Mouse (Mus musculus) CH12.LX (cell line): ENCODE results near the gene Cds1. TPM values are rescaled to one million over a fixed set of nuclear protein-coding genes. Genes with fewer than 3 reads are reported as not detected.

ENCODE experiments used
- DNase-seq: peaks from one replicate; pipeline ENCODE4 v3.0.0-alpha.2; 2013; ENCODE audit errors: extremely low read depth
- H3K27ac ChIP-seq: 2 replicates; pipeline ENCODE4 v1.5.1; 2012; ENCODE audit warnings: low read depth, mild to moderate bottlenecking, control low read depth, moderate library complexity; ENCODE audit not compliant: insufficient read depth
- H3K27me3 ChIP-seq: replicated peaks from 2 replicates; pipeline ENCODE3; 2012; ENCODE audit warnings: inconsistent platforms
- H3K36me3 ChIP-seq, 2 experiments: replicated peaks in 1 of 2; 2 replicates each; pipeline versions ENCODE3 to v1.6.1; 2012; ENCODE audit warnings: inconsistent platforms in 1 of 2, low read length in 1 of 2, mild to moderate bottlenecking in 1 of 2, mixed read lengths in 1 of 2, moderate library complexity in 1 of 2; ENCODE audit not compliant: control insufficient read depth in 1 of 2, insufficient read depth in 1 of 2
- H3K4me1 ChIP-seq, 2 experiments: 2 replicates each; pipeline ENCODE4 v1.6.1; 2012; ENCODE audit warnings: inconsistent platforms in 1 of 2, moderate library complexity in 1 of 2; ENCODE audit not compliant: insufficient read depth in 2 of 2, control insufficient read depth in 1 of 2
- H3K4me2 ChIP-seq: 2 replicates; pipeline ENCODE4 v1.6.1; 2012; ENCODE audit warnings: low read depth, mild to moderate bottlenecking, control low read depth; ENCODE audit not compliant: poor library complexity, insufficient read depth, severe bottlenecking
- H3K4me3 ChIP-seq, 3 experiments: fragments of 150-350 bp in 1 of 3; sonication (generic) in 1 of 3; replicated peaks in 1 of 3; 2 replicates each; pipeline versions ENCODE3 to v1.5.1; 2011 to 2012; ENCODE audit warnings: low read depth in 2 of 3, low read length in 2 of 3, mild to moderate bottlenecking in 2 of 3, moderate library complexity in 2 of 3, control low read depth in 1 of 3, improper control_type of control experiment in 1 of 3, inconsistent platforms in 1 of 3, mixed read lengths in 1 of 3; ENCODE audit not compliant: poor library complexity in 1 of 3
- H3K79me2 ChIP-seq: replicated peaks from 2 replicates; pipeline ENCODE4 v1.6.1; 2012; ENCODE audit warnings: mild to moderate bottlenecking, moderate library complexity; ENCODE audit not compliant: control insufficient read depth, poor library complexity, insufficient read depth, severe bottlenecking; ENCODE audit errors: extremely low read depth
- H3K9ac ChIP-seq: 2 replicates; pipeline ENCODE4 v1.6.1; 2012; ENCODE audit warnings: low read depth, mild to moderate bottlenecking, control low read depth, moderate library complexity; ENCODE audit not compliant: insufficient read depth
- H3K9me3 ChIP-seq: replicated peaks from 2 replicates; pipeline ENCODE3; 2012; ENCODE audit warnings: low read length, inconsistent platforms, mixed read lengths
- BHLHE40 ChIP-seq: IDR thresholded peaks from 2 replicates; pipeline ENCODE4 v1.6.1; 2011; ENCODE audit warnings: mild to moderate bottlenecking, low read depth, low read length, improper control_type of control experiment
- CHD1 ChIP-seq: IDR thresholded peaks from 2 replicates; pipeline ENCODE4 v1.6.1; 2012; ENCODE audit warnings: low read depth, low read length, improper control_type of control experiment, inconsistent platforms
- E2F4 ChIP-seq: IDR thresholded peaks from 2 replicates; pipeline ENCODE4 v1.6.1; 2011; ENCODE audit warnings: low read depth, low read length, improper control_type of control experiment; ENCODE audit not compliant: insufficient replicate concordance
- ELF1 ChIP-seq: IDR thresholded peaks from 2 replicates; pipeline ENCODE4 v1.6.1; 2014; ENCODE audit warnings: low read depth, mild to moderate bottlenecking, inconsistent platforms, low read length, improper control_type of control experiment
- EP300 ChIP-seq: IDR thresholded peaks from 2 replicates; pipeline ENCODE4 v1.6.1; 2011; ENCODE audit warnings: low read length, improper control_type of control experiment
- GABPA ChIP-seq: IDR thresholded peaks from 2 replicates; pipeline ENCODE4 v1.6.1; 2012; ENCODE audit warnings: low read depth, low read length, improper control_type of control experiment, inconsistent platforms; ENCODE audit not compliant: insufficient replicate concordance
- HCFC1 ChIP-seq: IDR thresholded peaks from 2 replicates; pipeline ENCODE4 v1.6.1; 2012; ENCODE audit warnings: low read depth, mild to moderate bottlenecking, inconsistent platforms, low read length, improper control_type of control experiment
- IRF4 ChIP-seq: IDR thresholded peaks from 2 replicates; pipeline ENCODE4 v1.6.1; 2014; ENCODE audit warnings: low read depth, mild to moderate bottlenecking, inconsistent platforms, low read length, improper control_type of control experiment
- JUN ChIP-seq: IDR thresholded peaks from 2 replicates; pipeline ENCODE4 v1.6.1; 2011; ENCODE audit warnings: low read depth, mild to moderate bottlenecking, low read length, improper control_type of control experiment, moderate library complexity; ENCODE audit not compliant: insufficient read depth
- JUND ChIP-seq: conservative IDR thresholded peaks from 2 replicates; pipeline ENCODE4 v1.6.1; 2011; ENCODE audit warnings: low read depth, low read length, improper control_type of control experiment
- MAFK ChIP-seq: IDR thresholded peaks from 2 replicates; pipeline ENCODE4 v1.6.1; 2011; ENCODE audit warnings: low read length, improper control_type of control experiment; ENCODE audit not compliant: insufficient replicate concordance
- MAX ChIP-seq: IDR thresholded peaks from 2 replicates; pipeline ENCODE4 v1.6.1; 2011; ENCODE audit warnings: low read length, improper control_type of control experiment
- MEF2A ChIP-seq: IDR thresholded peaks from 2 replicates; pipeline ENCODE4 v1.6.1; 2014; ENCODE audit warnings: low read depth, mild to moderate bottlenecking, inconsistent platforms, low read length, improper control_type of control experiment, borderline replicate concordance
- MXI1 ChIP-seq: IDR thresholded peaks from 2 replicates; pipeline ENCODE4 v1.6.1; 2011; ENCODE audit warnings: mild to moderate bottlenecking, low read depth, low read length, improper control_type of control experiment
- MYC ChIP-seq: IDR thresholded peaks from 2 replicates; pipeline ENCODE4 v1.6.1; 2011; ENCODE audit warnings: low read depth, mild to moderate bottlenecking, improper control_type of control experiment, low read length
- NELFE ChIP-seq: IDR thresholded peaks from 2 replicates; pipeline ENCODE4 v1.6.1; 2011; ENCODE audit warnings: low read depth, low read length, improper control_type of control experiment
- NRF1 ChIP-seq: IDR thresholded peaks from 2 replicates; pipeline ENCODE4 v1.6.1; 2014; ENCODE audit warnings: low read depth, mild to moderate bottlenecking, inconsistent platforms, low read length, improper control_type of control experiment, moderate library complexity
- POLR2A ChIP-seq: IDR thresholded peaks from 2 replicates; pipeline ENCODE4 v1.6.1; 2011; ENCODE audit warnings: low read depth, mild to moderate bottlenecking, improper control_type of control experiment, low read length
- POLR2AphosphoS2 ChIP-seq: IDR thresholded peaks from 2 replicates; pipeline ENCODE4 v1.6.1; 2011; ENCODE audit warnings: low read depth, low read length, improper control_type of control experiment
- RCOR1 ChIP-seq: conservative IDR thresholded peaks from 2 replicates; pipeline ENCODE4 v1.6.1; 2012; ENCODE audit warnings: low read depth, mild to moderate bottlenecking, inconsistent platforms, low read length, improper control_type of control experiment
- SIN3A ChIP-seq: IDR thresholded peaks from 2 replicates; pipeline ENCODE4 v1.6.1; 2012; ENCODE audit warnings: low read length, improper control_type of control experiment, inconsistent platforms
- SMC3 ChIP-seq: IDR thresholded peaks from 2 replicates; pipeline ENCODE4 v1.6.1; 2011; ENCODE audit warnings: low read depth, low read length, improper control_type of control experiment
- TBP ChIP-seq: conservative IDR thresholded peaks from 2 replicates; pipeline ENCODE4 v1.6.1; 2011; ENCODE audit warnings: low read depth, low read length, improper control_type of control experiment
- TCF12 ChIP-seq: IDR thresholded peaks from 2 replicates; pipeline ENCODE4 v1.6.1; 2014; ENCODE audit warnings: low read depth, mild to moderate bottlenecking, inconsistent platforms, low read length, improper control_type of control experiment
- UBTF ChIP-seq: IDR thresholded peaks from 2 replicates; pipeline ENCODE4 v1.6.1; 2012; ENCODE audit warnings: low read depth, mild to moderate bottlenecking, inconsistent platforms, low read length, improper control_type of control experiment, moderate library complexity
- USF1 ChIP-seq: IDR thresholded peaks from 2 replicates; pipeline ENCODE4 v1.6.1; 2014; ENCODE audit warnings: low read depth, mild to moderate bottlenecking, inconsistent platforms, low read length, improper control_type of control experiment
- USF2 ChIP-seq: conservative IDR thresholded peaks from 2 replicates; pipeline ENCODE4 v1.6.1; 2011; ENCODE audit warnings: low read depth, low read length, improper control_type of control experiment
- ZKSCAN1 ChIP-seq: IDR thresholded peaks from 2 replicates; pipeline ENCODE4 v1.6.1; 2012; ENCODE audit warnings: low read depth, inconsistent platforms, low read length, improper control_type of control experiment, borderline replicate concordance
- ZMIZ1 ChIP-seq: IDR thresholded peaks from 2 replicates; pipeline ENCODE4 v1.6.1; 2012; ENCODE audit warnings: low read depth, mild to moderate bottlenecking, inconsistent platforms, low read length, improper control_type of control experiment
- dilution Hi-C: fragments of 300-500 bp; cut with MboI; formaldehyde crosslinking; loops from 2 replicates; pipeline ENCODE4 v1.14.3; 2020; ENCODE audit warnings: low sequenced_read_pairs; ENCODE audit not compliant: extremely low pct_unique_long_range_greater_than_20kb, extremely low pct_ligation_motif_present
- in situ Hi-C: fragments of 300-500 bp; cut with MboI; formaldehyde crosslinking; loops from 3 replicates; pipeline ENCODE4 v1.14.3; 2019; ENCODE audit warnings: low sequenced_read_pairs, low pct_ligation_motif_present, low pct_unique_long_range_greater_than_20kb, mixed read lengths
- polyA plus RNA-seq: library from polyadenylated mRNA; unstranded; fragments of >175 nt; gene quantifications from 2 replicates; pipeline ENCODE4 v1.2.1, GENCODE M21; 2012; ENCODE audit warnings: low read depth; ENCODE audit not compliant: insufficient read length
- total RNA-seq, 2 experiments: library from RNA; depleted of rRNA; stranded (reverse); fragments of 300-350 nt in 1 of 2; fragments of >200 nt in 1 of 2; gene quantifications; 2 replicates each; pipeline ENCODE4 v1.2.3; 2012 to 2014

The Cds1 gene
- total and polyA plus RNA-seq, 3 experiments = not detected

DNA sequence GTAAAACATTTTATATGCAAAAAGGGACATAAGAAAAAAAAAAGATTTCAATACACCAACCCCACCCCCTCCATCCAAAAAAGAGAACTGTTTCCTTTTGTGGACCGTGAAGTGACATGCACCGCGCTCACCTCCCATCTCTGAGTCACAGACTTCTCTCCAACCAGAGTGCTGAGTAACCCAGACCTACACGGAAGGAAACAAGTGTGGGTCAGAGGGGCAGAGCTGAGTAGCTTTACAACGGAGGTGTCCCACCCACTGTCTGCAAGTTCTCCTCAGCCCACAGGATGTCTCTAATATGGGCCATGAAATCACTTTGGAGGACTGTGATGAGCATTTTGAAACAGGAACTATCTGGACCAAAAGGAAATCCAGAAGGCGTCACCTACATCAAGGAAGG, 99.0 kb downstream of the Cds1 start:
- Histone ChIP-seq H3K4me1 (no peaks in the 10 kb centered on the region), H3K9ac (no peak overlapping the region), H3K4me2 (no peak overlapping the region), H3K27me3 (no peaks in the 10 kb centered on the region), H3K27ac (no peak overlapping the region), H3K9me3 (peaks cover 73% of the 10 kb centered on the region), H3K36me3 (no peaks in the 10 kb centered on the region), H3K4me3 (no peak overlapping the region), H3K79me2 (no peaks in the 10 kb centered on the region)
- in situ Hi-C loops (no loop called here), dilution Hi-C loops (no loop called here)
- DNase-seq = no peak
- TF ChIP-seq MAFK (no peak), BHLHE40 (no peak), ZKSCAN1 (no peak), E2F4 (no peak), USF2 (no peak), CHD1 (no peak), EP300 (no peak), HCFC1 (no peak), TBP (no peak), ZMIZ1 (no peak), MAX (no peak), MYC (no peak), NELFE (no peak)

DNA sequence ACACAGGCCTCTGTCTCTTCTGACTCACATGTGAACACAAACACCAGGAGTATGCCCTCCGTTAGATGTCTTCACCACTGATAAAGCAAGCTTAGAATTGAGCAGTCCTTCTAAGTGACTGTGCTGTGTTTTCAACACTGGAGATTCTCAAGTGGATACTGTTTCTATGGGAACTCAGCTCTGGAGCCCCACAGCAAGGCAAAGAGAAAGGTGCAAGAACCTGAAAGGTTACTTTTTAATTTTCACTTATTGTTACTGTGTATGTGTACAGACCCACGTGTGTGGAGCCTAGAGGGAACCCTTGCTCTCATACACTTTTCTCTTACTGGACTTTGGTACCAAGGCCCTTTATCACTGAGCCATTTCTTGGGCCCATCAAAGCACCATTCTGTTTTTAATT, 101.8 kb downstream of the Cds1 start:
- no peaks in the 10 kb centered on the region for H3K4me1 ChIP-seq
- H3K79me2 ChIP-seq = no peaks in the 10 kb centered on the region
- in situ Hi-C loops = no loop called here
- H3K36me3 ChIP-seq = no peaks in the 10 kb centered on the region
- TF ChIP-seq MEF2A (no peak), E2F4 (no peak), POLR2A (no peak), SMC3 (no peak), POLR2AphosphoS2 (no peak), SIN3A (no peak), NRF1 (no peak), JUND (no peak), TCF12 (no peak), MAX (no peak), MAFK (no peak), UBTF (no peak), USF1 (no peak), GABPA (no peak), JUN (no peak), EP300 (no peak), ELF1 (no peak), MXI1 (no peak), RCOR1 (no peak), IRF4 (no peak)
- H3K27me3 ChIP-seq = no peaks in the 10 kb centered on the region
- no peak overlapping the region for H3K9ac ChIP-seq
- no peak for DNase-seq
- H3K4me2 ChIP-seq = no peak overlapping the region
- H3K27ac ChIP-seq = no peak overlapping the region
- H3K4me3 ChIP-seq = no peak overlapping the region
- dilution Hi-C loops = no loop called here
- peaks cover 80% of the 10 kb centered on the region for H3K9me3 ChIP-seq
